Mouse (Mus musculus) olfactory bulb, adult 2 months (tissue): ENCODE measurements around the gene Gabra6.

Source experiments
- CTCF ChIP-seq: fragments of 200-500 bp; IDR thresholded peaks from 2 replicates; pipeline ENCODE4 v1.5.1; 2012; ENCODE audit warnings: low read depth, mild to moderate bottlenecking, low read length, moderate library complexity; ENCODE audit not compliant: insufficient read depth
- POLR2A ChIP-seq: fragments of 200-500 bp; IDR thresholded peaks from 2 replicates; pipeline ENCODE4 v1.6.1; 2012; ENCODE audit warnings: mild to moderate bottlenecking, low read depth, low read length, moderate library complexity; ENCODE audit not compliant: insufficient read depth

DNA sequence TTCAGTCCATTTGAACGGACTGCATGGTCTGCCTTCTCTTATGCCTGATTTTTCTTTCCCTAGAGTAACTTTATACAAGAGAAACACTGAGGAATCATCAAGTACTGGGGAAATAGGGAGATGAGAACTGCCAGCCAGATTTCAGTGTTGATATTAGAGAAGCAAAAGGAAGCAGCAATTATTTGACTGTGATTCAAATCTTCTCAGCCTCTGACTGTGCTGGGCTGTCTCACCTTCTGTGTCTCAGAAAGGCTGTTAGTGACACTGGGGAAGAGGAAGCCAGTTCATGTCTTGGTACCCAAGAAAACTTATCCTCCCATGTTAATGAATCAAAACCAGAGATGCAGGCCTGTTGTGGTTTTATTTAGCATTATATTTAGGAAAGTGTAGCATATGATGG is 14.8 kb downstream of the Gabra6 start:
- no peak for TF ChIP-seq CTCF
- TF ChIP-seq POLR2A: no peak
